In the genomic region with DNA sequence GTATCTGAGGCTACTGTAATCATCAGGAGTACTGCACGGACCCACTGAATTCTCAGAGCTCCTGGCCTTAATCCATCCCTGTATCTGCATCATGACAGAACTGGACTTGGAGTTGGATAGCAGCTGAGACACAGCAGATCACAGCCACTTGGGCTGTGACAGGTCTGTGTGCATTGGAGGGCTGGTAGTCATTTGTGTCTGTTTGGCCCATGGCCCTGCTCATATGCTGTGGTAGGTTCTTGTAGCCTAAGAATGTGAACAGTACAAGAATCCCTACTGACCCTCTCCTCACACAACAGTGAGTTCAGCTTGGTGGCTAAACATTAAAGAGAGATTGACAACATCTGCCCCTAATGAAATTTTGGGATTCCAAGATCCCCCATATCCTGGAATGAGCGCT, we compare ENCODE assay signal across 37 mouse cellular contexts. TPM values are rescaled to one million over a fixed set of nuclear protein-coding genes. Genes with fewer than 3 reads are reported as not detected.
"Had no signal": no experiment of that assay in that cellular context is flagged by ENCODE, and none has a peak within 500 bp of the region (broad histone marks: within the 10 kb centered on the region; RNA-seq: fewer than 3 reads in every experiment).

No protein-coding gene starts in this region.

- H3K27me3 ChIP-seq: heart, embryonic 12.5 days; hindbrain, embryonic 12.5 days; intestine, embryonic 15.5 days; limb, embryonic 12.5 days had no signal

- H3K4me1 ChIP-seq: heart, embryonic 10.5 days; heart, embryonic 12.5 days; hindbrain, embryonic 10.5 days; hindbrain, embryonic 12.5 days; intestine, embryonic 15.5 days; limb, embryonic 10.5 days; limb, embryonic 12.5 days had no signal

- H3K4me3 ChIP-seq: heart, embryonic 10.5 days; heart, embryonic 12.5 days; hindbrain, embryonic 10.5 days; hindbrain, embryonic 12.5 days; intestine, embryonic 15.5 days; layer of hippocampus, adult 2 months; left cerebral cortex, adult 2 months; limb, embryonic 10.5 days; limb, embryonic 12.5 days had no signal

- H3K4me2 ChIP-seq: heart, embryonic 12.5 days; hindbrain, embryonic 12.5 days; hindbrain, embryonic 14.5 days; intestine, embryonic 15.5 days; limb, embryonic 12.5 days had no signal

- DNase-seq: forebrain, postnatal 0 days; gastrocnemius, postnatal 14 days; heart, adult 18-20 months; heart, postnatal 10 days; heart, postnatal 4 days; kidney, adult 18-20 months; kidney, adult 8-10 months; kidney, postnatal 10 days; kidney, postnatal 25 days; kidney, postnatal 4 days had no signal

- H3K9me3 ChIP-seq: heart, embryonic 10.5 days; heart, embryonic 12.5 days; hindbrain, embryonic 10.5 days; hindbrain, embryonic 12.5 days; intestine, embryonic 15.5 days; limb, embryonic 10.5 days; limb, embryonic 12.5 days had no signal

- H3K9ac ChIP-seq: forebrain, postnatal 0 days; heart, embryonic 12.5 days; hindbrain, embryonic 12.5 days; hindbrain, embryonic 14.5 days; intestine, embryonic 15.5 days; limb, embryonic 12.5 days had no signal

- H3K27ac ChIP-seq: heart, embryonic 10.5 days; hindbrain, embryonic 10.5 days; hindbrain, embryonic 12.5 days; hindbrain, embryonic 14.5 days; intestine, embryonic 15.5 days; layer of hippocampus, adult 2 months; left cerebral cortex, adult 2 months; limb, embryonic 10.5 days; limb, embryonic 12.5 days had no signal

- ATAC-seq: forebrain, postnatal 0 days; hindbrain, embryonic 16.5 days; inflammation-experienced regulatory T-cells, adult 6 months; intestine, embryonic 15.5 days; intestine, postnatal 0 days had no signal

- H3K36me3 ChIP-seq: heart, embryonic 10.5 days; heart, embryonic 12.5 days; hindbrain, embryonic 10.5 days; hindbrain, embryonic 12.5 days; intestine, embryonic 15.5 days; limb, embryonic 10.5 days; limb, embryonic 12.5 days had no signal

RNA-seq across cellular contexts. Expression of a gene that starts 2.8 kb away (rescaled TPM):
- total RNA-seq: forebrain, postnatal 0 days; gastrocnemius, adult 18-20 months; gastrocnemius, adult 8-10 months; gastrocnemius, postnatal 14 days; gastrocnemius, postnatal 4 days; granulocyte monocyte progenitor cell, adult 5-6 weeks; heart, adult 18-20 months; heart, adult 8-10 months; heart, postnatal 10 days; heart, postnatal 25 days; heart, postnatal 4 days; layer of hippocampus, adult 2 months; layer of hippocampus, postnatal 10 days; layer of hippocampus, postnatal 25 days; left cerebral cortex, adult 2 months; left cerebral cortex, postnatal 14 days; left cerebral cortex, postnatal 36 days had no signal
- polyA plus RNA-seq: forebrain, postnatal 0 days; heart, embryonic 10.5 days; heart, embryonic 12.5 days; heart, embryonic 14.5 days; heart, embryonic 16.5 days; hindbrain, embryonic 10.5 days; hindbrain, embryonic 12.5 days; hindbrain, embryonic 14.5 days; hindbrain, embryonic 16.5 days; inflammation-experienced regulatory T-cells, adult 6 months; intestine, embryonic 15.5 days; intestine, postnatal 0 days; kidney, embryonic 14.5 days; kidney, embryonic 16.5 days; limb, embryonic 10.5 days; limb, embryonic 12.5 days had no signal

RNA-seq across cellular contexts. Expression of a gene that starts 13.9 kb away (rescaled TPM):
- total RNA-seq: forebrain, postnatal 0 days; gastrocnemius, adult 18-20 months; gastrocnemius, adult 8-10 months; gastrocnemius, postnatal 14 days; gastrocnemius, postnatal 4 days; granulocyte monocyte progenitor cell, adult 5-6 weeks; heart, adult 18-20 months; heart, adult 8-10 months; heart, postnatal 10 days; heart, postnatal 25 days; heart, postnatal 4 days; layer of hippocampus, adult 2 months; layer of hippocampus, postnatal 10 days; layer of hippocampus, postnatal 25 days; left cerebral cortex, adult 2 months; left cerebral cortex, postnatal 14 days; left cerebral cortex, postnatal 36 days had no signal
- polyA plus RNA-seq: forebrain, postnatal 0 days; heart, embryonic 10.5 days; heart, embryonic 12.5 days; heart, embryonic 14.5 days; heart, embryonic 16.5 days; hindbrain, embryonic 10.5 days; hindbrain, embryonic 12.5 days; hindbrain, embryonic 14.5 days; hindbrain, embryonic 16.5 days; inflammation-experienced regulatory T-cells, adult 6 months; intestine, embryonic 15.5 days; intestine, postnatal 0 days; kidney, embryonic 14.5 days; kidney, embryonic 16.5 days; limb, embryonic 10.5 days; limb, embryonic 12.5 days had no signal

RNA-seq across cellular contexts. Expression of a gene that starts 17.5 kb away (rescaled TPM):
- total RNA-seq: forebrain, postnatal 0 days; gastrocnemius, adult 18-20 months; gastrocnemius, adult 8-10 months; gastrocnemius, postnatal 14 days; gastrocnemius, postnatal 4 days; granulocyte monocyte progenitor cell, adult 5-6 weeks; heart, adult 18-20 months; heart, adult 8-10 months; heart, postnatal 10 days; heart, postnatal 25 days; heart, postnatal 4 days; layer of hippocampus, adult 2 months; layer of hippocampus, postnatal 10 days; layer of hippocampus, postnatal 25 days; left cerebral cortex, adult 2 months; left cerebral cortex, postnatal 14 days; left cerebral cortex, postnatal 36 days had no signal
- polyA plus RNA-seq: forebrain, postnatal 0 days; heart, embryonic 10.5 days; heart, embryonic 12.5 days; heart, embryonic 14.5 days; heart, embryonic 16.5 days; hindbrain, embryonic 10.5 days; hindbrain, embryonic 12.5 days; hindbrain, embryonic 14.5 days; hindbrain, embryonic 16.5 days; inflammation-experienced regulatory T-cells, adult 6 months; intestine, embryonic 15.5 days; intestine, postnatal 0 days; kidney, embryonic 14.5 days; kidney, embryonic 16.5 days; limb, embryonic 10.5 days; limb, embryonic 12.5 days had no signal

RNA-seq across cellular contexts. Expression of a gene that starts 27.6 kb away (rescaled TPM):
- total RNA-seq: forebrain, postnatal 0 days; gastrocnemius, adult 18-20 months; gastrocnemius, adult 8-10 months; gastrocnemius, postnatal 14 days; gastrocnemius, postnatal 4 days; granulocyte monocyte progenitor cell, adult 5-6 weeks; heart, adult 18-20 months; heart, adult 8-10 months; heart, postnatal 10 days; heart, postnatal 25 days; heart, postnatal 4 days; layer of hippocampus, adult 2 months; layer of hippocampus, postnatal 10 days; layer of hippocampus, postnatal 25 days; left cerebral cortex, adult 2 months; left cerebral cortex, postnatal 14 days; left cerebral cortex, postnatal 36 days had no signal
- polyA plus RNA-seq: forebrain, postnatal 0 days; heart, embryonic 10.5 days; heart, embryonic 12.5 days; heart, embryonic 14.5 days; heart, embryonic 16.5 days; hindbrain, embryonic 10.5 days; hindbrain, embryonic 12.5 days; hindbrain, embryonic 14.5 days; hindbrain, embryonic 16.5 days; inflammation-experienced regulatory T-cells, adult 6 months; intestine, embryonic 15.5 days; intestine, postnatal 0 days; kidney, embryonic 14.5 days; kidney, embryonic 16.5 days; limb, embryonic 10.5 days; limb, embryonic 12.5 days had no signal

RNA-seq across cellular contexts. Expression of a gene that starts 28.4 kb away (rescaled TPM):
- total RNA-seq: forebrain, postnatal 0 days; gastrocnemius, adult 18-20 months; gastrocnemius, adult 8-10 months; gastrocnemius, postnatal 14 days; gastrocnemius, postnatal 4 days; granulocyte monocyte progenitor cell, adult 5-6 weeks; heart, adult 18-20 months; heart, adult 8-10 months; heart, postnatal 10 days; heart, postnatal 25 days; heart, postnatal 4 days; layer of hippocampus, adult 2 months; layer of hippocampus, postnatal 10 days; layer of hippocampus, postnatal 25 days; left cerebral cortex, adult 2 months; left cerebral cortex, postnatal 14 days; left cerebral cortex, postnatal 36 days had no signal
- polyA plus RNA-seq: forebrain, postnatal 0 days; heart, embryonic 10.5 days; heart, embryonic 12.5 days; heart, embryonic 14.5 days; heart, embryonic 16.5 days; hindbrain, embryonic 10.5 days; hindbrain, embryonic 12.5 days; hindbrain, embryonic 14.5 days; hindbrain, embryonic 16.5 days; inflammation-experienced regulatory T-cells, adult 6 months; intestine, embryonic 15.5 days; intestine, postnatal 0 days; kidney, embryonic 14.5 days; kidney, embryonic 16.5 days; limb, embryonic 10.5 days; limb, embryonic 12.5 days had no signal
